Mouse (Mus musculus) inflammation-experienced regulatory T-cells, adult 16 weeks (primary cell): ENCODE data around the gene Gm12185. TPM values are rescaled to one million over a fixed set of nuclear protein-coding genes. Genes with fewer than 3 reads are reported as not detected.

ENCODE experiments used
- polyA plus RNA-seq: library from polyadenylated mRNA; unstranded; fragments of 100-300 nt; shearing (Covaris generic); gene quantifications from one replicate; pipeline ENCODE4 v1.2.1, GENCODE M21; 2017

Gm12185 gene
- 6.6 TPM for polyA plus RNA-seq

GRCm38 (mm10) chr11:48991740-48992520 is at the start of gene Gm12185:
Gene Gm12185, minus strand, starts transcription at chr11:48992226.

DNA sequence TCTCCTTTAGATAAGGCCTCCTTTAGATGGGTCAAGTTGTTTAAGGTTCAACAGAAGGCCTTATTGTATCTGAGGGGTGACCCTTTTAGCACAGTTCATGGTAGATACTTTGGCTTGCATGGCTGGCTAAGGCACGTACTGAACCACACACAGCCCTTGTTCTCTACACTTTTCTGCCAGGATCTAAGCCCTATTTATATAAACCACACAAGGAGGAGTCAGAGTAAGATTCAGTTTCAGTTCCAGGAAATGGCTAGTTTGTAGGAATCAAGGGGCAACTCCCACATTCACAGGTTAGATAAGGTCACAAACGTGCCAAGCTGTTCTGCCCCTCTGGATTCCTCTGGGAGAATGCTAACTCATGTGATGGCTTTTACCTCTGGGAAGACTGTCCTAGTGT is 2.0 kb upstream of the Gm12185 start, which contains the start of gene Tgtp1:
TSS of gene Tgtp1 (minus strand) at position 155 of the 400 bp plus-strand sequence.

GRCm38 (mm10) chr11:48979251-48979650 is 12.8 kb downstream of the Gm12185 start, which contains the start of gene 9930111J21Rik1:
Gene 9930111J21Rik1, minus strand, starts transcription at chr11:48979398.

GRCm38 (mm10) chr11:48978240-48978939 is 13.6 kb downstream of the Gm12185 start, which contains the start of gene Olfr56:
Gene Olfr56, plus strand, starts transcription at chr11:48978889.

GRCm38 (mm10) chr11:48946090-48946489 is 45.9 kb downstream of the Gm12185 start, which contains the start of gene Psme2b:
Gene Psme2b, minus strand, starts transcription at chr11:48946190.

DNA sequence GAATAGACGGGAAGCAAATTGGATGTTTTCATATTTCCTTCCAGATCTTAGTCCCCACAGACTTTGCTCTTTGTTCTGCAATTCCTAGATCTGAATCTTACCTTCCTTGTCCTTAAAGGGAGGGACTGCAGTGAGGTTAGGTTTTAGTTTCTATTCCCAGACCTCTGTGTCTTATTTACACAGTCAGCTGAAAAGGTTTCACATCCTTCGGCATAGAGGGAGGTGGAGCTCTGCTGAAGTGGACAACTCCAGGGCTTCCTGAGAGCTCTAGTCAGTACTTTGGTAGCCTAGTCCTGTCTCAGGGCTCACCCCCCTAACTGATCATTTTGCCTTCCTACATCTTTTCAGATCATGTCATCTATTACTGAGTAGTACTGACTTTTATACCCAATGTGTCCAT is 90.0 kb downstream of the Gm12185 start, which contains the start of gene Gm5431:
TSS of gene Gm5431 (minus strand) at position 194 of the 400 bp plus-strand sequence.

DNA sequence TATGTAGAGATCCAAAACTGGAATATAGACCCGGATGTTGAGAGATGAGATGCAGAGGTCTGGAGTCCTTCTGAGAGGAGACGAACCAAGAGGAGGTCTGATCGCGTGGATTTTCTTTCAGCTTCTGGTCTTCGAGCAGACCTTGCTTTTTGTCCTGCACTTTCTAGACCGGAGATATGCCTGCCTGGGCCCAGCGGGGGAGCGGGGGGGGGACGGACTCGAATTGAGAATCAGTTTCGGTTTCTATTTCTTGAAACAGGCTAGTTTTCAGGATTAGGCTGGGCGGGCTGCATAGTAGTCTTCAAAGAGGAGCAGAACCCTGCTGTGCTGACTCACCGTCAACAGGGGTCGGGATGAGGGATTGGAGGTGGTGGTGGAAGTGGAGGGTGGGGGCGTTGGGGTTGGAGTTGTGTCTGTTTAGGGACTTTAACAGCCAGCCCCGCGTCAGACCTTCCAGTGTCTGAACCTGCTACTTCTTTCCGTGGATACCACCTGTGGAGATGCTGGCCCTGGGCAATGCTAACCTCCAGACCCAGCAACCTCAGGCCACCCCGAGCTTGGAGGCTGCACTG is 120.7 kb downstream of the Gm12185 start, which contains the start of gene Irgm1:
TSS of gene Irgm1 (minus strand) at position 483 of the 572 bp plus-strand sequence.

Other genes with a start within 250 kb of the Gm12185 start
- gene Rack1, start 191.9 kb downstream of the Gm12185 start, polyA plus RNA-seq: 661 TPM
- gene Trim41, start 174.9 kb downstream of the Gm12185 start, polyA plus RNA-seq: 2.5 TPM
- 0.46 TPM for gene Trim7, start 166.1 kb downstream of the Gm12185 start, polyA plus RNA-seq
- 2.0 TPM for gene Gm12184, start 165.6 kb downstream of the Gm12185 start, polyA plus RNA-seq
- gene Irgm1, start 120.5 kb downstream of the Gm12185 start, polyA plus RNA-seq: 181 TPM
- gene Gm5431, start 90.0 kb downstream of the Gm12185 start, polyA plus RNA-seq: 2.0 TPM
- 281 TPM for gene Psme2b, start 46.0 kb downstream of the Gm12185 start, polyA plus RNA-seq
- 0.62 TPM for gene Olfr56, start 13.3 kb downstream of the Gm12185 start, polyA plus RNA-seq
- gene 9930111J21Rik1, start 12.8 kb downstream of the Gm12185 start, polyA plus RNA-seq: 317 TPM
- gene Tgtp1, start 1.9 kb upstream of the Gm12185 start, polyA plus RNA-seq: 266 TPM
- 161 TPM for gene 9930111J21Rik2, start 59.0 kb upstream of the Gm12185 start, polyA plus RNA-seq
- gene Tgtp2, start 72.0 kb upstream of the Gm12185 start, polyA plus RNA-seq: 364 TPM
- 525 TPM for gene Ifi47, start 84.4 kb upstream of the Gm12185 start, polyA plus RNA-seq
- not detected for gene Olfr1396, start 122.6 kb upstream of the Gm12185 start, polyA plus RNA-seq
- gene Olfr1395, start 150.0 kb upstream of the Gm12185 start, polyA plus RNA-seq: not detected
- gene Olfr1394, start 162.2 kb upstream of the Gm12185 start, polyA plus RNA-seq: not detected
- 0.16 TPM for gene Btnl9, start 194.9 kb upstream of the Gm12185 start, polyA plus RNA-seq
- 88.1 TPM for gene Zfp62, start 211.1 kb upstream of the Gm12185 start, polyA plus RNA-seq